Mouse (Mus musculus) liver, embryonic 16.5 days (tissue): ENCODE results near the gene Emd. TPM values are rescaled to one million over a fixed set of nuclear protein-coding genes. Genes with fewer than 3 reads are reported as not detected.
"Not testable (repeated sequence)": the region's sequence is repeated elsewhere in the genome, so short reads cannot be mapped to it uniquely, and the experiment has no call there.

ENCODE experiments used
- ATAC-seq: fragments of 200-750 bp; cut with Nextera tagmentation; 2 replicates; pipeline ENCODE4 v1.8.0; 2017; ENCODE audit warnings: low read depth, mild to moderate bottlenecking, moderate number of reproducible peaks, moderate library complexity
- H3K27ac ChIP-seq: fragments of 300-500 bp; sonication (generic); 2 replicates; pipeline ENCODE4 v1.5.1; 2014; ENCODE audit warnings: mild to moderate bottlenecking, low read length
- H3K27me3 ChIP-seq: fragments of 300-500 bp; sonication (generic); 2 replicates; pipeline ENCODE4 v1.6.1; 2014; ENCODE audit warnings: low read depth, low read length, mixed read lengths; ENCODE audit not compliant: control insufficient read depth, insufficient read depth
- H3K36me3 ChIP-seq: fragments of 300-500 bp; sonication (generic); 2 replicates; pipeline ENCODE4 v1.6.1; 2014; ENCODE audit warnings: mild to moderate bottlenecking; ENCODE audit not compliant: control insufficient read depth, insufficient read depth
- H3K4me1 ChIP-seq: fragments of 300-500 bp; sonication (generic); 2 replicates; pipeline ENCODE4 v1.6.1; 2014; ENCODE audit warnings: low read depth, low read length, mixed read lengths; ENCODE audit not compliant: control insufficient read depth
- H3K4me2 ChIP-seq: fragments of 300-500 bp; sonication (generic); 2 replicates; pipeline ENCODE4 v1.6.1; 2014; ENCODE audit warnings: low read depth, low read length, mixed read lengths
- H3K4me3 ChIP-seq: fragments of 300-500 bp; sonication (generic); 2 replicates; pipeline ENCODE4 v1.5.1; 2014; ENCODE audit warnings: low read depth, mild to moderate bottlenecking, low read length
- H3K9ac ChIP-seq: fragments of 300-500 bp; sonication (generic); 2 replicates; pipeline ENCODE4 v1.6.1; 2014; ENCODE audit warnings: low read depth, low read length
- H3K9me3 ChIP-seq: fragments of 300-500 bp; sonication (generic); replicated peaks from 2 replicates; pipeline ENCODE4 v1.6.1; 2016; ENCODE audit warnings: low read length; ENCODE audit not compliant: control insufficient read depth
- WGBS: fragments of 180-500 bp; shearing (Covaris S2); extraction: QIAGEN DNeasy Blood & Tissue Kit; methylation state at CpG from one replicate; pipeline ENCODE4 v1.1.7; 2014; ENCODE audit not compliant: insufficient replicate concordance; 5-methylcytosine and 5-hydroxymethylcytosine counted together
- polyA plus RNA-seq: library from polyadenylated mRNA; unstranded; fragments of >200 nt; fragmentation: Nextera tagmentation; extraction: Ambion mirVana; gene quantifications from 2 replicates; pipeline ENCODE4 v1.2.1, GENCODE M21; 2015

The Emd gene
- polyA plus RNA-seq, result 7.4 and 7.7 TPM in 2 replicates

- Histone ChIP-seq H3K9me3 (no peaks in the 10 kb centered on the region), H3K4me3 (peak within 1 kb of the TSS; percentile 74), H3K9ac (peak within 1 kb of the TSS; percentile 81), H3K27ac (peak within 1 kb of the TSS; percentile 87), H3K4me1 (peaks cover 4% of the 10 kb centered on the region; the same call in 1 of the 2 replicates), H3K27me3 (no peaks in the 10 kb centered on the region; the same call in 1 of the 2 replicates), H3K4me2 (peak within 1 kb of the TSS; percentile 80), H3K36me3 (peaks cover 4% of the 10 kb centered on the region; the same call in 1 of the 2 replicates)
- 33% methylated on average over 39 of the region's 39 CpGs for WGBS
- peak; percentile 99 for ATAC-seq
These were observed at the start of gene Emd for GRCm38 (mm10) chrX:74254153-74254887. Emd (plus strand) TSS chrX:74254687.

GRCm38 (mm10) chrX:74218496-74218895 is 36.0 kb upstream of the Emd start:
- no peaks in the 10 kb centered on the region for H3K27me3 ChIP-seq
- no peak overlapping the region for H3K27ac ChIP-seq
- no peak for ATAC-seq
- 72% methylated on average over 4 of the region's 4 CpGs for WGBS
- no peaks in the 10 kb centered on the region for H3K4me1 ChIP-seq
- no peaks in the 10 kb centered on the region for H3K9me3 ChIP-seq
- H3K4me2 ChIP-seq, result no peak overlapping the region
- no peak overlapping the region for H3K9ac ChIP-seq
- H3K4me3 ChIP-seq, result no peak overlapping the region
- H3K36me3 ChIP-seq, result no peaks in the 10 kb centered on the region

GRCm38 (mm10) chrX:74219449-74219848 is 35.0 kb upstream of the Emd start:
- Histone ChIP-seq H3K9ac (no peak overlapping the region), H3K4me2 (no peak overlapping the region), H3K4me3 (no peak overlapping the region), H3K27ac (no peak overlapping the region), H3K4me1 (no peaks in the 10 kb centered on the region), H3K9me3 (no peaks in the 10 kb centered on the region), H3K27me3 (no peaks in the 10 kb centered on the region), H3K36me3 (no peaks in the 10 kb centered on the region)
- 56% methylated on average over 13 of the region's 13 CpGs for WGBS
- ATAC-seq, result no peak

- H3K36me3 ChIP-seq, H3K4me3 ChIP-seq, H3K4me2 ChIP-seq, H3K27ac ChIP-seq, H3K9me3 ChIP-seq, H3K9ac ChIP-seq, H3K27me3 ChIP-seq, ATAC-seq, H3K4me1 ChIP-seq: not testable (repeated sequence)
- WGBS, result 39% methylated on average over 1 of the region's 1 CpGs
These were observed 34.4 kb upstream of the Emd start for GRCm38 (mm10) chrX:74220099-74220498.

- no peaks in the 10 kb centered on the region for H3K27me3 ChIP-seq
- no peak overlapping the region for H3K27ac ChIP-seq
- H3K9ac ChIP-seq, result no peak overlapping the region
- H3K4me2 ChIP-seq, result no peak overlapping the region
- no peaks in the 10 kb centered on the region for H3K9me3 ChIP-seq
- ATAC-seq, result no peak
- H3K4me3 ChIP-seq, result no peak overlapping the region
- H3K36me3 ChIP-seq, result no peaks in the 10 kb centered on the region; the same call in 1 of the 2 replicates
- WGBS, result 44% methylated on average over 1 of the region's 1 CpGs
- H3K4me1 ChIP-seq, result no peaks in the 10 kb centered on the region
These were observed 24.4 kb upstream of the Emd start for GRCm38 (mm10) chrX:74230038-74230437.

- no peak for ATAC-seq
- Histone ChIP-seq H3K4me2 (no peak overlapping the region), H3K9ac (no peak overlapping the region), H3K27ac (no peak overlapping the region), H3K36me3 (no peaks in the 10 kb centered on the region; the same call in 1 of the 2 replicates), H3K4me3 (no peak overlapping the region), H3K9me3 (no peaks in the 10 kb centered on the region), H3K4me1 (no peaks in the 10 kb centered on the region), H3K27me3 (no peaks in the 10 kb centered on the region)
- 80% methylated on average over 5 of the region's 5 CpGs for WGBS
These were observed 21.3 kb upstream of the Emd start for GRCm38 (mm10) chrX:74233196-74233595.

- WGBS, result 79% methylated on average over 4 of the region's 4 CpGs
- Histone ChIP-seq H3K9me3 (no peaks in the 10 kb centered on the region), H3K9ac (no peak overlapping the region), H3K4me2 (no peak overlapping the region), H3K4me1 (peaks cover 15% of the 10 kb centered on the region), H3K4me3 (no peak overlapping the region), H3K27me3 (no peaks in the 10 kb centered on the region), H3K27ac (no peak overlapping the region), H3K36me3 (no peaks in the 10 kb centered on the region; the same call in none of the 2 replicates)
- no peak for ATAC-seq
These were observed 14.2 kb upstream of the Emd start for GRCm38 (mm10) chrX:74240332-74240731.

- 66% methylated on average over 2 of the region's 2 CpGs for WGBS
- H3K9ac ChIP-seq, result no peak overlapping the region
These were observed 11.1 kb upstream of the Emd start for GRCm38 (mm10) chrX:74243396-74243795.

GRCm38 (mm10) chrX:74243807-74244206 is 10.7 kb upstream of the Emd start:
- H3K9ac ChIP-seq, result no peak overlapping the region

More at GRCm38 (mm10) chrX:74243396-74243795, 11.1 kb upstream of the Emd start:
- no peaks in the 10 kb centered on the region for H3K9me3 ChIP-seq
- H3K27ac ChIP-seq, result peak overlapping the region; percentile 37
- peaks cover 18% of the 10 kb centered on the region for H3K4me1 ChIP-seq
- no peaks in the 10 kb centered on the region for H3K27me3 ChIP-seq
- H3K4me3 ChIP-seq, result no peak overlapping the region; the same call in 1 of the 2 replicates
- H3K4me2 ChIP-seq, result peak overlapping the region; percentile 42; the same call in 1 of the 2 replicates
- ATAC-seq, result no peak
- H3K36me3 ChIP-seq, result no peaks in the 10 kb centered on the region; the same call in 1 of the 2 replicates

More at GRCm38 (mm10) chrX:74243807-74244206, 10.7 kb upstream of the Emd start:
- Histone ChIP-seq H3K4me1 (peaks cover 20% of the 10 kb centered on the region), H3K27ac (peak overlapping the region; percentile 37; the same call in 1 of the 2 replicates), H3K9me3 (no peaks in the 10 kb centered on the region), H3K27me3 (no peaks in the 10 kb centered on the region), H3K4me3 (peak overlapping the region; percentile 35), H3K36me3 (no peaks in the 10 kb centered on the region; the same call in 1 of the 2 replicates), H3K4me2 (peak overlapping the region; percentile 42)
- ATAC-seq, result peak; percentile 46
- WGBS, result 18% methylated on average over 3 of the region's 3 CpGs
